Mouse (Mus musculus): ENCODE measurements around the gene Btbd35f24. TPM values are rescaled to one million over a fixed set of nuclear protein-coding genes. Genes with fewer than 3 reads are reported as not detected.
"Not testable (repeated sequence)": the region's sequence is repeated elsewhere in the genome, so short reads cannot be mapped to it uniquely, and the experiment has no call there.

The Btbd35f24 gene
- polyA plus RNA-seq (2015; fragmentation: Nextera tagmentation; extraction: Ambion mirVana), result not detected in 2 replicates

DNA sequence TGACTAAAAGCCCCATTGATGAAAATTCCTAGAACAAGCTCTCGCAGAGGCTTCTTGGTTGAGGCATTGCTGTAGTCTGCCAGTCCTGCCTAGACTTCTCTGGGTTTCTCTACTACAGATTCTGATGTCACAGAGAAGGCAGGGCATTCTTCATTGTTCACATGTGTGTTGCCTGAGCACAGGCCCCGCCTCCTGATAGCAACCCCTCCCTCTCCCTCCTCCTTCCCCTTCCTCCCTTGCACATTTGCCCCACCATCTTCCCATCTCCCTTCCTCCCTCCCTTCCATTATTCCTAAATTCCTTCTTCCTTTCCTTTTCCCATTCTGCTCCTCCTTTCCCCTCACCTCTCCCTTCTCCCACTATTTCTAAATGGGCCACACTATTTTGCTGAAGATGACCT lies at the start of gene Btbd35f24:
TSS of gene Btbd35f24 (minus strand) at position 101 of the 400 bp plus-strand sequence.
- ATAC-seq (ENCODE audit: low FRiP score); H3K4me2 ChIP-seq; H3K27me3 ChIP-seq (replicated peaks); H3K4me3 ChIP-seq (replicated peaks); H3K9ac ChIP-seq (replicated peaks); H3K27ac ChIP-seq (replicated peaks); H3K36me3 ChIP-seq; H3K4me1 ChIP-seq; H3K9me3 ChIP-seq (replicated peaks): not testable (repeated sequence)
- WGBS, result 56% methylated on average over 1 of the region's 2 CpGs

Other genes starting within 250 kb of the Btbd35f24 start
- gene Btbd35f23, start 119.0 kb downstream of the Btbd35f24 start, polyA plus RNA-seq (2015; fragmentation: Nextera tagmentation; extraction: Ambion mirVana), result not detected in 2 replicates
- gene Btbd35f11, start 247.9 kb upstream of the Btbd35f24 start, polyA plus RNA-seq (2015; fragmentation: Nextera tagmentation; extraction: Ambion mirVana), result not detected in 2 replicates

Measured in neural tube, embryonic 15.5 days (tissue).